Mouse (Mus musculus): ENCODE measurements around the gene Arhgap27. TPM values are rescaled to one million over a fixed set of nuclear protein-coding genes. Genes with fewer than 3 reads are reported as not detected.
A peak's percentile ranks its signal among the peaks of the same experiment; 100 is the strongest.
"Not testable (repeated sequence)": the region's sequence is repeated elsewhere in the genome, so short reads cannot be mapped to it uniquely, and the experiment has no call there.

Arhgap27 gene
- polyA plus RNA-seq, 1 experiment, result not detected

- Histone ChIP-seq H3K4me1 (ENCODE audit: control insufficient read depth, insufficient read depth, low read length) (peaks cover 8% of the 10 kb centered on the region), H3K4me3 (ENCODE audit: insufficient read depth, low read depth, low read length) (peak overlapping the region; percentile 24), H3K27ac (ENCODE audit: insufficient read depth, low read depth, low read length) (0 out of 2 replicates have a peak overlapping the region, but pooled peaks have one; percentile 29)
- WGBS, result 6% methylated on average over 30 of the region's 30 CpGs
- TF ChIP-seq CTCF (IDR thresholded peaks at IDR 0.05; ENCODE audit: insufficient read depth, low read depth, low read length) (no peak), POLR2A (IDR thresholded peaks at IDR 0.05; ENCODE audit: insufficient read depth, low read depth, low read length) (no peak)
Observed at GRCm38 (mm10) chr11:103311960-103312611, 51.4 kb downstream of the Arhgap27 start.

DNA sequence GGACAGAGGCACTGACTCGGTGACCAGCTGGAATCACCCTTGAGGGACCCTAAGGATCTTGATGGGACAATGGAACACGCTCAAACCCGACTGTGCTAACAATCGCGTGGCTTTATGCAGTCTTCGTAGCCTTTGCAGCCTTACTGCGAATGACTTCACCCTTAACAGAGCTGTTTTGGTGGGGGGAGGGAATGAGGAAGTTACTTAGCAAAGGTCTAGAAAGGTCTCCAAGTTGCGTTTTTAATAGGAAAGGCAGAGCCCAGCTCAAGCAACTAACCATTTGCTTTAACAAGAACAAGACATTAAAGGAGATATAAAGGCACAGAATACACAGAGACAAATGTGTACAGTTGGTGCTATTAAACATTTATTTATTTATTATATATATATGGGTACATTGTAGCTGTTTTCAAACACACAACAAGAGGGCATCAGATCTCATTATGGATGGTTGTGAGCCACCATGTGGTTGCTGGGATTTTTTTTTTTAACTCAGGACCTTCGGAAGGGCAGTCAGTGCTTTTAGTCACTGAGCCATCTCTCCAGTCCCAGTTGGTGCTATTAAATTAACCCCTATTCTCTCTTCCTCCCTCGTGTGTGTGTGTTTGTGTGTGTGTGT is 53.4 kb downstream of the Arhgap27 start:
- TF ChIP-seq CTCF (IDR thresholded peaks at IDR 0.05; ENCODE audit: insufficient read depth, low read depth, low read length) (no peak), POLR2A (IDR thresholded peaks at IDR 0.05; ENCODE audit: insufficient read depth, low read depth, low read length) (no peak)
- H3K27ac ChIP-seq (ENCODE audit: insufficient read depth, low read depth, low read length), result no peak overlapping the region
- H3K4me1 ChIP-seq (ENCODE audit: control insufficient read depth, insufficient read depth, low read length), result peaks cover 8% of the 10 kb centered on the region
- 76% methylated on average over 10 of the region's 10 CpGs for WGBS
- no peak overlapping the region for H3K4me3 ChIP-seq (ENCODE audit: insufficient read depth, low read depth, low read length)

DNA sequence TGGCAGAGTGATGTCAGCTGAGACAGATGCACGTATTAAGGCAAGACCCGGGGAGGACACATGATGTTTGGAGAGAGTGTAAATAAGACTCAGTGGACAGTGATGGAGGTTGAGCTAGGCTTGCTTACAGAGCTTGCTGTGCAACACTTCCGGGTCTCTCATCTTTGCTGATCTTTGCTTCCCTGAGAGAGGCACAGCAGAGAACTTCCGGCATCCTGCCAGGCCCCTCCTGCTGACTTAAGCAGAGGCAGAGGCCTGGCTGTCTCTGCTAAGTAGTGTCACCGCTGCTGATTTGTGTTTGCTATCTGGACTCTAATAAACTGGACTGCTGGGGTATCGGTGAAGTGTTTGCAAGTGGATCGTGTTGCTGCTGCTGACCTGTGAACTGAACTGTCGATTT is 55.6 kb downstream of the Arhgap27 start:
- WGBS, result 75% methylated on average over 8 of the region's 8 CpGs
- H3K27ac ChIP-seq (ENCODE audit: insufficient read depth, low read depth, low read length), result no peak overlapping the region
- TF ChIP-seq POLR2A (IDR thresholded peaks at IDR 0.05; ENCODE audit: insufficient read depth, low read depth, low read length) (no peak), CTCF (IDR thresholded peaks at IDR 0.05; ENCODE audit: insufficient read depth, low read depth, low read length) (no peak)
- H3K4me3 ChIP-seq (ENCODE audit: insufficient read depth, low read depth, low read length), result no peak overlapping the region
- H3K4me1 ChIP-seq (ENCODE audit: control insufficient read depth, insufficient read depth, low read length), result peaks cover 8% of the 10 kb centered on the region

- H3K4me3 ChIP-seq (ENCODE audit: insufficient read depth, low read depth, low read length), result no peak overlapping the region
- 88% methylated on average over 9 of the region's 9 CpGs for WGBS
- no peaks in the 10 kb centered on the region for H3K4me1 ChIP-seq (ENCODE audit: control insufficient read depth, insufficient read depth, low read length)
- no peak overlapping the region for H3K27ac ChIP-seq (ENCODE audit: insufficient read depth, low read depth, low read length)
- TF ChIP-seq POLR2A (IDR thresholded peaks at IDR 0.05; ENCODE audit: insufficient read depth, low read depth, low read length), result no peak
- no peak for TF ChIP-seq CTCF (IDR thresholded peaks at IDR 0.05; ENCODE audit: insufficient read depth, low read depth, low read length)
Observed at GRCm38 (mm10) chr11:103304525-103304924, 59.0 kb downstream of the Arhgap27 start.

DNA sequence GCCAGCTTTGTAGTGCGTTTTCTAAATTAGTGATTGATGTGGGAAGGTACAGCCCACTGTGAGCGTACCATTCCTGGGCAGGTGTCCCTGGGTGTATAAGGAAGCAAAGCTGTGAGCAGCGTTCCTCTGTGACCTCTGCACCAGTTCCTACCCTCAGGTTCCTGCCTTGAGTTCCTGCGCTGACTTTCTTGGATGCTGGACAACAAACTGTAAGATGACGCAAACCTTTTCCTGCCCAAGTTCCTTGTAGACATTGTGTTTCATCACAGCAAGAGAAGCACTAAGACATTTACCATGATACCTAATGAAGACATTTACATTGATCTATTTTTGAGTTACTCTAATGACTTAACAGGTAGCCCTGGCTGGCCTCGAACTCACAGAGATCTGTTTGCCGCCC is 68.7 kb downstream of the Arhgap27 start:
- Histone ChIP-seq H3K4me3 (ENCODE audit: insufficient read depth, low read depth, low read length) (no peak overlapping the region), H3K4me1 (ENCODE audit: control insufficient read depth, insufficient read depth, low read length) (peaks cover 2% of the 10 kb centered on the region; the same call in 1 of the 2 replicates), H3K27ac (ENCODE audit: insufficient read depth, low read depth, low read length) (no peak overlapping the region)
- WGBS, result 93% methylated on average over 7 of the region's 7 CpGs
- TF ChIP-seq POLR2A (IDR thresholded peaks at IDR 0.05; ENCODE audit: insufficient read depth, low read depth, low read length) (no peak), CTCF (IDR thresholded peaks at IDR 0.05; ENCODE audit: insufficient read depth, low read depth, low read length) (no peak)

GRCm38 (mm10) chr11:103294066-103294465 is 69.4 kb downstream of the Arhgap27 start:
- Histone ChIP-seq H3K4me3 (ENCODE audit: insufficient read depth, low read depth, low read length) (no peak overlapping the region), H3K27ac (ENCODE audit: insufficient read depth, low read depth, low read length) (no peak overlapping the region), H3K4me1 (ENCODE audit: control insufficient read depth, insufficient read depth, low read length) (peaks cover 2% of the 10 kb centered on the region; the same call in 1 of the 2 replicates)
- TF ChIP-seq CTCF (IDR thresholded peaks at IDR 0.05; ENCODE audit: insufficient read depth, low read depth, low read length) (no peak), POLR2A (IDR thresholded peaks at IDR 0.05; ENCODE audit: insufficient read depth, low read depth, low read length) (no peak)
- 95% methylated on average over 6 of the region's 6 CpGs for WGBS

DNA sequence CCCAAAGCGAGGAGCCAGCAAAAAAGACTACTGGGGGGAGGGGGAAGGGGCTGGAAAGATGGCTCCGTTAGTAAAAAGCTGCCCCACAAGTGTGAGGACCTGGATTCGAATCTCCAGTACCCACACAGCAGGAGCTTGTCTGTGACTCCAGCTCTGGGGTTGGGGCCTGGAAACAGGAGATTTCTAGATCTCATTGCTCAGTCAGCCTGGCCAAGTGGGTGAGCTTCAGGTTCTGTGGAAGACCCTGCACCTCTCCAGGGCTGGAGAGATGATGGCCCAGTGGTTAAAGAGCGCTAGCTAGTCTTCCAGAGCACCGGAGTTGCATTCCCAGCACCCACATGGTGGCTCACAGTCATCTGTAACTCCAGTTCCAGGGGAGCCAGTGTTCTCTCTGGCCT is 70.6 kb downstream of the Arhgap27 start:
- 67% methylated on average over 5 of the region's 5 CpGs for WGBS
- no peak overlapping the region for H3K4me3 ChIP-seq (ENCODE audit: insufficient read depth, low read depth, low read length)
- H3K27ac ChIP-seq (ENCODE audit: insufficient read depth, low read depth, low read length), result no peak overlapping the region
- peaks cover 2% of the 10 kb centered on the region; the same call in 1 of the 2 replicates for H3K4me1 ChIP-seq (ENCODE audit: control insufficient read depth, insufficient read depth, low read length)
- TF ChIP-seq POLR2A (IDR thresholded peaks at IDR 0.05; ENCODE audit: insufficient read depth, low read depth, low read length), result no peak
- no peak for TF ChIP-seq CTCF (IDR thresholded peaks at IDR 0.05; ENCODE audit: insufficient read depth, low read depth, low read length)

GRCm38 (mm10) chr11:103292152-103292889 is 71.2 kb downstream of the Arhgap27 start:
- no peak for TF ChIP-seq CTCF (IDR thresholded peaks at IDR 0.05; ENCODE audit: insufficient read depth, low read depth, low read length)
- no peak for TF ChIP-seq POLR2A (IDR thresholded peaks at IDR 0.05; ENCODE audit: insufficient read depth, low read depth, low read length)
- 22% methylated on average over 14 of the region's 14 CpGs for WGBS
- peaks cover 2% of the 10 kb centered on the region; the same call in 1 of the 2 replicates for H3K4me1 ChIP-seq (ENCODE audit: control insufficient read depth, insufficient read depth, low read length)
- H3K4me3 ChIP-seq (ENCODE audit: insufficient read depth, low read depth, low read length), result no peak overlapping the region
- H3K27ac ChIP-seq (ENCODE audit: insufficient read depth, low read depth, low read length), result no peak overlapping the region

DNA sequence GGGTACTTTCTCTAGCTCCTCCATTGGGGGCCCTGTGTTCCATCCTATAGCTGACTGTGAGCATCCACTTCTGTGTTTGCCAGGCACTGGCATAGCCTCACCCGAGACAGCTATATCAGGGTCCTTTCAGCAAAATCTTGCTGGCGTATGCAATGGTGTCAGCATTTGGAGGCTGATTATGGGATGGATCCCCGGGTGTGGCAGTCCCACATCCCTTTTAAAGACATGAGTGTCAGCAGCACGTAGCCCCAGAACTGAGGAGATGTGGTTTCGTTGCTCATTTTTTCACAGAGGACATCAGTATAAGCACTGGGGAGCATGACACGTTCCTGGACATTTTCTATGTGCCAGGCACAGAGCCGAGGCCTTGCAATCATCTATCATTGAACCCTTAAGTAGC is 72.7 kb downstream of the Arhgap27 start:
- not testable (repeated sequence) for H3K27ac ChIP-seq (ENCODE audit: insufficient read depth, low read depth, low read length); H3K4me1 ChIP-seq (ENCODE audit: control insufficient read depth, insufficient read depth, low read length); H3K4me3 ChIP-seq (ENCODE audit: insufficient read depth, low read depth, low read length)
- WGBS, result 93% methylated on average over 7 of the region's 7 CpGs
